Mouse (Mus musculus) forelimb bud, embryonic 11.5 days (tissue): ENCODE data around the gene Amigo3.

Experiments
- DNase-seq: peaks from one replicate; pipeline ENCODE4 v3.0.0-alpha.2; 2012; ENCODE audit warnings: low read depth, low spot score

Gene Amigo3

GRCm38 (mm10) chr9:108052411-108052810, 548 bp upstream of the Amigo3 start:
- no peak for DNase-seq

- no peak for DNase-seq
Measured at GRCm38 (mm10) chr9:108053665-108054225, 786 bp downstream of the Amigo3 start.

- DNase-seq = no peak
Measured at GRCm38 (mm10) chr9:108054331-108055040, 1.5 kb downstream of the Amigo3 start.

GRCm38 (mm10) chr9:108055061-108055460, 2.1 kb downstream of the Amigo3 start:
- no peak for DNase-seq

GRCm38 (mm10) chr9:108055661-108056237, 2.8 kb downstream of the Amigo3 start:
- no peak for DNase-seq

GRCm38 (mm10) chr9:108056361-108057261, 3.7 kb downstream of the Amigo3 start:
- DNase-seq = no peak

GRCm38 (mm10) chr9:108057262-108057562, 4.3 kb downstream of the Amigo3 start:
- no peak for DNase-seq

- DNase-seq = no peak
Measured at GRCm38 (mm10) chr9:108058291-108058690, 5.3 kb downstream of the Amigo3 start.

GRCm38 (mm10) chr9:108062142-108062541, 9.2 kb downstream of the Amigo3 start:
- DNase-seq = no peak

- DNase-seq = no peak
Measured at GRCm38 (mm10) chr9:108063361-108063760, 10.4 kb downstream of the Amigo3 start.

- peak; percentile 46 for DNase-seq
Measured at GRCm38 (mm10) chr9:108065491-108066011, 12.6 kb downstream of the Amigo3 start.

- DNase-seq = no peak
Measured at GRCm38 (mm10) chr9:108067199-108067598, 14.2 kb downstream of the Amigo3 start.

- peak; percentile 89 for DNase-seq
Measured at GRCm38 (mm10) chr9:108067900-108068299, 14.9 kb downstream of the Amigo3 start.

GRCm38 (mm10) chr9:108069007-108069406, 16.0 kb downstream of the Amigo3 start:
- DNase-seq = no peak

- no peak for DNase-seq
Measured at GRCm38 (mm10) chr9:108069529-108069928, 16.6 kb downstream of the Amigo3 start.

- no peak for DNase-seq
Measured at GRCm38 (mm10) chr9:108071801-108072200, 18.8 kb downstream of the Amigo3 start.

GRCm38 (mm10) chr9:108072481-108072924, 19.5 kb downstream of the Amigo3 start:
- no peak for DNase-seq

GRCm38 (mm10) chr9:108073141-108073930, 20.4 kb downstream of the Amigo3 start:
- DNase-seq = no peak

GRCm38 (mm10) chr9:108080168-108080567, 27.2 kb downstream of the Amigo3 start, which contains the start of gene Mst1:
Mst1 (plus strand) TSS chr9:108080436.
- DNase-seq = no peak

GRCm38 (mm10) chr9:108082549-108082948, 29.6 kb downstream of the Amigo3 start:
- DNase-seq = no peak

GRCm38 (mm10) chr9:108082988-108083431, 30.1 kb downstream of the Amigo3 start, which contains the start of gene Rnf123:
Rnf123 (minus strand) TSS chr9:108083346.
- DNase-seq = no peak
